Mouse (Mus musculus) kidney, embryonic 14.5 days (tissue): ENCODE measurements at regions not wholly inside any gene's neighbourhood (a gene's known extent, or its start where the extent isn't known, plus 50 kb on each side); places are given as distances from the start of the nearest gene placed in this dataset.

Experiments
- ATAC-seq: fragments of 200-750 bp; cut with Nextera tagmentation; 2 replicates; pipeline ENCODE4 v1.8.0; 2017; ENCODE audit warnings: moderate number of reproducible peaks, mild to moderate bottlenecking, moderate TSS enrichment, moderate library complexity; ENCODE audit not compliant: low FRiP score, low TSS enrichment
- H3K27ac ChIP-seq: fragments of 300-500 bp; sonication (generic); 2 replicates; pipeline ENCODE4 v1.5.1; 2014; ENCODE audit warnings: low read depth, mild to moderate bottlenecking, low read length, moderate library complexity, mixed read lengths
- H3K27me3 ChIP-seq: fragments of 300-500 bp; sonication (generic); 2 replicates; pipeline ENCODE4 v1.6.1; 2014; ENCODE audit warnings: mild to moderate bottlenecking, low read length; ENCODE audit not compliant: control insufficient read depth, insufficient read depth
- H3K36me3 ChIP-seq: fragments of 300-500 bp; sonication (generic); 2 replicates; pipeline ENCODE4 v1.6.1; 2014; ENCODE audit warnings: low read length, mixed read lengths; ENCODE audit not compliant: control insufficient read depth, insufficient read depth
- H3K4me1 ChIP-seq: fragments of 300-500 bp; sonication (generic); 2 replicates; pipeline ENCODE4 v1.6.1; 2014; ENCODE audit warnings: low read length, mixed read lengths; ENCODE audit not compliant: control insufficient read depth, insufficient read depth
- H3K4me2 ChIP-seq: fragments of 300-500 bp; sonication (generic); replicated peaks from 2 replicates; pipeline ENCODE4 v1.6.1; 2014; ENCODE audit warnings: low read depth, mild to moderate bottlenecking, low read length
- H3K4me3 ChIP-seq: fragments of 300-500 bp; sonication (generic); 2 replicates; pipeline ENCODE4 v1.5.1; 2014; ENCODE audit warnings: mild to moderate bottlenecking, low read length
- H3K9ac ChIP-seq: fragments of 300-500 bp; sonication (generic); 2 replicates; pipeline ENCODE4 v1.6.1; 2014; ENCODE audit warnings: low read depth, mild to moderate bottlenecking, low read length, moderate library complexity
- H3K9me3 ChIP-seq: fragments of 300-500 bp; sonication (generic); 2 replicates; pipeline ENCODE4 v1.6.1; 2016; ENCODE audit warnings: low read length; ENCODE audit not compliant: control insufficient read depth
- WGBS: fragments of 180-500 bp; shearing (Covaris S2); extraction: QIAGEN DNeasy Blood & Tissue Kit; methylation state at CpG from one replicate; pipeline ENCODE4 v1.1.7; 2014; 5-methylcytosine and 5-hydroxymethylcytosine counted together

- Histone ChIP-seq H3K9ac (no peak overlapping the region), H3K27ac (no peak overlapping the region), H3K4me1 (no peaks in the 10 kb centered on the region), H3K9me3 (no peaks in the 10 kb centered on the region), H3K36me3 (no peaks in the 10 kb centered on the region), H3K27me3 (no peaks in the 10 kb centered on the region), H3K4me2 (no peak overlapping the region), H3K4me3 (no peak overlapping the region)
- no peak for ATAC-seq
- WGBS, result 93% methylated on average over 2 of the region's 2 CpGs
These were observed 113.3 kb upstream of the Prdm1 start for GRCm38 (mm10) chr10:44641616-44642015.

GRCm38 (mm10) chr10:44640620-44641019 is 112.3 kb upstream of the Prdm1 start:
- ATAC-seq, result no peak
- Histone ChIP-seq H3K36me3 (no peaks in the 10 kb centered on the region), H3K27me3 (no peaks in the 10 kb centered on the region), H3K4me2 (no peak overlapping the region), H3K27ac (no peak overlapping the region), H3K9ac (no peak overlapping the region), H3K9me3 (no peaks in the 10 kb centered on the region), H3K4me1 (no peaks in the 10 kb centered on the region), H3K4me3 (no peak overlapping the region)
- 93% methylated on average over 8 of the region's 8 CpGs for WGBS

GRCm38 (mm10) chr10:44638678-44639077 is 110.4 kb upstream of the Prdm1 start:
- no peak overlapping the region for H3K4me2 ChIP-seq
- no peaks in the 10 kb centered on the region for H3K36me3 ChIP-seq
- no peaks in the 10 kb centered on the region for H3K9me3 ChIP-seq
- H3K4me1 ChIP-seq, result no peaks in the 10 kb centered on the region
- H3K9ac ChIP-seq, result no peak overlapping the region
- H3K27me3 ChIP-seq, result no peaks in the 10 kb centered on the region
- no peak for ATAC-seq
- no peak overlapping the region for H3K4me3 ChIP-seq
- WGBS, result 89% methylated on average over 2 of the region's 2 CpGs
- H3K27ac ChIP-seq, result no peak overlapping the region

GRCm38 (mm10) chr10:44636786-44637185 is 108.5 kb upstream of the Prdm1 start:
- ATAC-seq, result no peak
- Histone ChIP-seq H3K9me3 (no peaks in the 10 kb centered on the region), H3K27me3 (no peaks in the 10 kb centered on the region), H3K4me1 (no peaks in the 10 kb centered on the region), H3K36me3 (no peaks in the 10 kb centered on the region), H3K9ac (no peak overlapping the region), H3K4me3 (no peak overlapping the region), H3K27ac (no peak overlapping the region), H3K4me2 (no peak overlapping the region)
- WGBS, result 75% methylated on average over 3 of the region's 3 CpGs

- H3K9ac ChIP-seq, result no peak overlapping the region
- no peak overlapping the region for H3K4me2 ChIP-seq
- ATAC-seq, result no peak
- no peaks in the 10 kb centered on the region for H3K9me3 ChIP-seq
- H3K36me3 ChIP-seq, result no peaks in the 10 kb centered on the region
- H3K27ac ChIP-seq, result no peak overlapping the region
- no peak overlapping the region for H3K4me3 ChIP-seq
- H3K27me3 ChIP-seq, result no peaks in the 10 kb centered on the region
- H3K4me1 ChIP-seq, result no peaks in the 10 kb centered on the region
These were observed 107.8 kb upstream of the Prdm1 start for GRCm38 (mm10) chr10:44636061-44636460.

- WGBS, result 70% methylated on average over 8 of the region's 8 CpGs
- no peak overlapping the region for H3K4me2 ChIP-seq
These were observed 103.3 kb upstream of the Prdm1 start for GRCm38 (mm10) chr10:44631584-44631983.

GRCm38 (mm10) chr10:44630485-44630884 is 102.2 kb upstream of the Prdm1 start:
- WGBS, result 72% methylated on average over 13 of the region's 13 CpGs
- no peaks in the 10 kb centered on the region for H3K4me1 ChIP-seq

More at GRCm38 (mm10) chr10:44631584-44631983, 103.3 kb upstream of the Prdm1 start:
- no peaks in the 10 kb centered on the region for H3K36me3 ChIP-seq
- no peak overlapping the region for H3K27ac ChIP-seq
- H3K4me3 ChIP-seq, result no peak overlapping the region
- H3K27me3 ChIP-seq, result no peaks in the 10 kb centered on the region
- no peaks in the 10 kb centered on the region for H3K4me1 ChIP-seq
- H3K9ac ChIP-seq, result no peak overlapping the region
- no peak for ATAC-seq
- no peaks in the 10 kb centered on the region for H3K9me3 ChIP-seq

GRCm38 (mm10) chr10:44628387-44628786 is 100.1 kb upstream of the Prdm1 start:
- no peak overlapping the region for H3K4me2 ChIP-seq
- no peaks in the 10 kb centered on the region for H3K4me1 ChIP-seq
- H3K4me3 ChIP-seq, result no peak overlapping the region
- no peak overlapping the region for H3K27ac ChIP-seq
- H3K36me3 ChIP-seq, result no peaks in the 10 kb centered on the region
- no peaks in the 10 kb centered on the region for H3K9me3 ChIP-seq
- 88% methylated on average over 3 of the region's 3 CpGs for WGBS
- H3K27me3 ChIP-seq, result no peaks in the 10 kb centered on the region
- H3K9ac ChIP-seq, result no peak overlapping the region
- ATAC-seq, result no peak

More at GRCm38 (mm10) chr10:44630485-44630884, 102.2 kb upstream of the Prdm1 start:
- H3K9ac ChIP-seq, result no peak overlapping the region
- no peaks in the 10 kb centered on the region for H3K27me3 ChIP-seq
- no peaks in the 10 kb centered on the region for H3K9me3 ChIP-seq
- no peak overlapping the region for H3K4me2 ChIP-seq
- no peak for ATAC-seq
- H3K36me3 ChIP-seq, result no peaks in the 10 kb centered on the region
- no peak overlapping the region for H3K27ac ChIP-seq
- H3K4me3 ChIP-seq, result no peak overlapping the region

GRCm38 (mm10) chr10:44627431-44627830 is 99.1 kb upstream of the Prdm1 start:
- H3K9ac ChIP-seq, result no peak overlapping the region
- no peaks in the 10 kb centered on the region for H3K4me1 ChIP-seq
- H3K4me3 ChIP-seq, result no peak overlapping the region
- H3K27me3 ChIP-seq, result no peaks in the 10 kb centered on the region
- ATAC-seq, result no peak
- H3K4me2 ChIP-seq, result no peak overlapping the region
- WGBS, result 86% methylated on average over 3 of the region's 3 CpGs
- H3K36me3 ChIP-seq, result no peaks in the 10 kb centered on the region
- H3K9me3 ChIP-seq, result no peaks in the 10 kb centered on the region
- H3K27ac ChIP-seq, result no peak overlapping the region

GRCm38 (mm10) chr10:44625521-44625920 is 97.2 kb upstream of the Prdm1 start:
- Histone ChIP-seq H3K9me3 (no peaks in the 10 kb centered on the region), H3K27me3 (no peaks in the 10 kb centered on the region), H3K4me1 (no peaks in the 10 kb centered on the region), H3K4me2 (no peak overlapping the region), H3K27ac (no peak overlapping the region), H3K36me3 (no peaks in the 10 kb centered on the region), H3K4me3 (no peak overlapping the region), H3K9ac (no peak overlapping the region)
- no peak for ATAC-seq
- WGBS, result 78% methylated on average over 4 of the region's 4 CpGs
